Mouse (Mus musculus): ENCODE measurements around the gene Myh11.
"Not testable (repeated sequence)": the region's sequence is repeated elsewhere in the genome, so short reads cannot be mapped to it uniquely, and the experiment has no call there.

Myh11 gene

GRCm38 (mm10) chr16:14166490-14166889 is 124.7 kb downstream of the Myh11 start:
- DNase-seq (ENCODE audit: extremely low spot score, low read depth, low spot score) = no peak

- DNase-seq (ENCODE audit: extremely low spot score, low read depth, low spot score) = no peak
Observed at GRCm38 (mm10) chr16:14163731-14164130, 127.4 kb downstream of the Myh11 start.

- peak; percentile 68 for DNase-seq (ENCODE audit: extremely low spot score, low read depth, low spot score)
Observed at GRCm38 (mm10) chr16:14162988-14163416, 128.2 kb downstream of the Myh11 start, which contains the start of the genes Nde1 and Marf1. Gene Nde1 (plus strand): TSS chr16:14163275. Gene Marf1 (minus strand): TSS chr16:14163351.

- DNase-seq (ENCODE audit: extremely low spot score, low read depth, low spot score) = no peak
Observed at GRCm38 (mm10) chr16:14160941-14161340, 130.2 kb downstream of the Myh11 start.

- DNase-seq (ENCODE audit: extremely low spot score, low read depth, low spot score) = peak; percentile 46
Observed at GRCm38 (mm10) chr16:14159746-14160131, 131.4 kb downstream of the Myh11 start.

GRCm38 (mm10) chr16:14158936-14159745 is 132.0 kb downstream of the Myh11 start:
- peak; percentile 90 for DNase-seq (ENCODE audit: extremely low spot score, low read depth, low spot score)

- no peak for DNase-seq (ENCODE audit: extremely low spot score, low read depth, low spot score)
Observed at GRCm38 (mm10) chr16:14158536-14158935, 132.6 kb downstream of the Myh11 start.

- no peak for DNase-seq (ENCODE audit: extremely low spot score, low read depth, low spot score)
Observed at GRCm38 (mm10) chr16:14156312-14156711, 134.9 kb downstream of the Myh11 start.

- not testable (repeated sequence) for DNase-seq (ENCODE audit: extremely low spot score, low read depth, low spot score)
Observed at GRCm38 (mm10) chr16:14155638-14156037, 135.5 kb downstream of the Myh11 start.

- no peak for DNase-seq (ENCODE audit: extremely low spot score, low read depth, low spot score)
Observed at GRCm38 (mm10) chr16:14151718-14152117, 139.5 kb downstream of the Myh11 start.

GRCm38 (mm10) chr16:14147712-14148111 is 143.5 kb downstream of the Myh11 start:
- no peak for DNase-seq (ENCODE audit: extremely low spot score, low read depth, low spot score)

Measured in hindlimb bud, embryonic 11.5 days (tissue).